Mouse (Mus musculus) C2C12 (cell line): ENCODE data around the gene Abhd2.

Source experiments
- CEBPB ChIP-seq: IDR thresholded peaks from one replicate; pipeline ENCODE4 v1.6.1; 2011; ENCODE audit warnings: low read depth, mild to moderate bottlenecking, control low read depth, moderate library complexity
- CTCF ChIP-seq: IDR thresholded peaks from one replicate; pipeline ENCODE4 v1.5.1; 2011; ENCODE audit not compliant: control insufficient read depth, insufficient read depth, insufficient read length
- FOSL1 ChIP-seq: IDR thresholded peaks from one replicate; pipeline ENCODE4 v1.8.0; 2011; ENCODE audit warnings: mild to moderate bottlenecking, low read length; ENCODE audit not compliant: poor library complexity, insufficient read depth, severe bottlenecking
- MAX ChIP-seq: IDR thresholded peaks from one replicate; pipeline ENCODE4 v1.6.1; 2011; ENCODE audit warnings: mild to moderate bottlenecking, control low read depth
- MYOD1 ChIP-seq: IDR thresholded peaks from one replicate; pipeline ENCODE4 v1.6.1; 2011; ENCODE audit warnings: low read depth; ENCODE audit not compliant: control insufficient read depth, insufficient read length

DNA sequence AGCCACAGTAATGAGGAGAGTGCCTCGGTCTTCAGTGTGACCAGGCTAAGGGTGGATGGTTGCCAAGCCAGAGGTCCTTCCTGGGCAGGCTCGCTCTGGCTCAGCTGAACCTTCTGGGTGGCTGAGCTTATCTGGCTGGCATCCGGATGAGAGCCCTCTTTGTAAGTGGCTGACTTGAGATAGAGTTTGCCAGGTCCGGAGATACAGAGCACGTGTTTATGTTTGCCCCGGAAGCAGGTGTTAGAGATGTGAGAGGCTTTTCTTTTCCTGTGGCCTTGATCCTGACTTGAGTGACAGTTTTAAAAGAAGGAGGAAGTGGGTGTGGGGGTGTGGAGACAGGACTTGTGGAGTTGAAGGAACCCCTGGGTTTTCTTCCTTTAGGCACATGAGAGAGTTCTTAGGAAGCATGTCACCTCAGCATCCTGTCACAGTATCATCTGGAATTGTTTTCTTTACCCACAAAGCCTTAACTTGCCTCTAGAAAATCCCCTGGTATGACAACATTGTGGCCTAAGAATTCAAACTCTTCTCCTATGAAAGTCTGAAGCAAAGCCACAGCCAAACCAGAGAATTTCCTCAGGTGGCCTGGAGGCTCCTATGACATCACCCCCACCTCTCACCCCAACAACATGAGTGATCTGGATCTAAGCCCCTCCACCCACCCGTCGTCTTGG is 90.5 kb downstream of the Abhd2 start:
- TF ChIP-seq MAX (no peak), CTCF (no peak), CEBPB (no peak), FOSL1 (no peak), MYOD1 (no peak)
